Mouse (Mus musculus): ENCODE results near the gene Olfr12.

GRCm38 (mm10) chr1:92657025-92657820, 39.6 kb downstream of the Olfr12 start:
- TF ChIP-seq CTCF (IDR thresholded peaks at IDR 0.05; ENCODE audit: insufficient read depth, low read depth, low read length) (no peak), POLR2A (IDR thresholded peaks at IDR 0.05; ENCODE audit: insufficient read depth, low read depth, low read length) (no peak)
